In the genomic region with DNA sequence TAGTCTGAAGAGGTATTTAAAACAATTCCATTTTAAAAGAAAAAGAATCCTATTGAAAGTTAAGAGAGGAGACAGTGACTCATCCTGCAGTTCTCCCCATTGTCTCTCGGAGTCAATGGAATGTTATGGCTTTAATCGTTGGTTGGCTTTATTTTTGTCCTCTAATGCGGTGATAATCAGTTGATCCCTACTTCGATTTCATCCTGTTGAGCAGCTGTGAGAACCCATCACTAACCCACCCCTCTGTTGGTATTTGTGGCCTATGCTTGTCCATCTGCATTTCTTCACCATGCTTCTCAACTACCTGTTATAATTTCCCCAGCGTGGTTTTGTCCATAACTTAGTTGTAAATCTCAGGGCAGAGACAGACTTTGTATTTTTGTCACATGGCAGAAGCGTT, we compare ENCODE assay signal across 25 mouse cellular contexts. TPM values are rescaled to one million over a fixed set of nuclear protein-coding genes. Genes with fewer than 3 reads are reported as not detected.
DNase-seq lines count a peak whose midpoint lies in the region; ATAC-seq and TF ChIP-seq lines count a peak whose summit lies in the region.
"Had no signal": no experiment of that assay in that cellular context is flagged by ENCODE, and none has a peak within 500 bp of the region (broad histone marks: within the 10 kb centered on the region; RNA-seq: fewer than 3 reads in every experiment).

No protein-coding gene starts in this region.

- no peaks in the 10 kb centered on the region for H3K9me3 ChIP-seq in hindbrain, embryonic 10.5 days
- H3K9me3 ChIP-seq in hindbrain, embryonic 13.5 days = no peaks in the 10 kb centered on the region
- no peaks in the 10 kb centered on the region for H3K9me3 ChIP-seq in ES-Bruce4 (replicated peaks; ENCODE audit: control insufficient read depth, insufficient read depth, low read length, poor library complexity, severe bottlenecking)
- H3K9me3 ChIP-seq in limb, embryonic 10.5 days (replicated peaks) = no peaks in the 10 kb centered on the region
- H3K9me3 ChIP-seq: heart, embryonic 15.5 days; hindbrain, embryonic 15.5 days; midbrain, embryonic 15.5 days had no signal

- 0 out of 2 replicates have a peak, but pooled peaks cover 4% of the 10 kb centered on the region for H3K36me3 ChIP-seq in hindbrain, embryonic 10.5 days
- no peaks in the 10 kb centered on the region; the same call in 1 of the 2 replicates for H3K36me3 ChIP-seq in hindbrain, embryonic 13.5 days
- H3K36me3 ChIP-seq in ES-Bruce4 (ENCODE audit: control insufficient read depth, insufficient read depth, low read length, poor library complexity, severe bottlenecking) = no peaks in the 10 kb centered on the region
- H3K36me3 ChIP-seq in limb, embryonic 10.5 days = peaks cover 44% of the 10 kb centered on the region
- H3K36me3 ChIP-seq: heart, embryonic 15.5 days; hindbrain, embryonic 15.5 days; midbrain, embryonic 15.5 days had no signal

- peak overlapping the region; percentile 70; the same call in 1 of the 2 replicates for H3K27ac ChIP-seq in hindbrain, embryonic 10.5 days
- no peak overlapping the region for H3K27ac ChIP-seq in hindbrain, embryonic 13.5 days
- peak overlapping the region; percentile 96 for H3K27ac ChIP-seq in ES-Bruce4 (ENCODE audit: insufficient read depth, low read length)
- H3K27ac ChIP-seq in limb, embryonic 10.5 days = peak overlapping the region; percentile 84; the same call in 1 of the 2 replicates
- no peak overlapping the region for H3K27ac ChIP-seq in gastrocnemius, adult 2 months
- H3K27ac ChIP-seq: heart, embryonic 15.5 days; hindbrain, embryonic 15.5 days; layer of hippocampus, adult 2 months; midbrain, embryonic 15.5 days had no signal

- no peak overlapping the region for H3K4me3 ChIP-seq in hindbrain, embryonic 10.5 days
- H3K4me3 ChIP-seq in hindbrain, embryonic 13.5 days = no peak overlapping the region
- H3K4me3 ChIP-seq in ES-Bruce4 (ENCODE audit: low read depth, low read length) = no peak overlapping the region
- no peak overlapping the region for H3K4me3 ChIP-seq in limb, embryonic 10.5 days
- H3K4me3 ChIP-seq in gastrocnemius, adult 2 months = no peak overlapping the region
- H3K4me3 ChIP-seq: erythroblast, embryonic 14.5 days; heart, embryonic 15.5 days; hindbrain, embryonic 15.5 days; layer of hippocampus, adult 2 months; midbrain, embryonic 15.5 days had no signal

- TF ChIP-seq EP300 in ES-Bruce4 (IDR thresholded peaks at IDR 0.05; ENCODE audit: insufficient read depth, low read depth, low read length) = no peak

- peaks cover 55% of the 10 kb centered on the region for H3K4me1 ChIP-seq in hindbrain, embryonic 10.5 days (replicated peaks)
- H3K4me1 ChIP-seq in hindbrain, embryonic 13.5 days (replicated peaks) = peaks cover 9% of the 10 kb centered on the region
- H3K4me1 ChIP-seq in ES-Bruce4 (ENCODE audit: control insufficient read depth, insufficient read depth, low read length) = peaks cover 2% of the 10 kb centered on the region
- H3K4me1 ChIP-seq in limb, embryonic 10.5 days = peaks cover 59% of the 10 kb centered on the region
- H3K4me1 ChIP-seq: heart, embryonic 15.5 days had no signal

- WGBS in hindbrain, embryonic 10.5 days = 38% methylated on average over 6 of the region's 6 CpGs
- 27% methylated on average over 6 of the region's 6 CpGs for WGBS in hindbrain, embryonic 13.5 days
- WGBS in limb, embryonic 10.5 days = 71% methylated on average over 6 of the region's 6 CpGs

- TF ChIP-seq POLR2A in ES-Bruce4 (IDR thresholded peaks at IDR 0.05; ENCODE audit: insufficient read depth, low read length) = no peak

- no peak overlapping the region for H3K4me2 ChIP-seq in hindbrain, embryonic 13.5 days
- H3K4me2 ChIP-seq: heart, embryonic 15.5 days; hindbrain, embryonic 15.5 days; liver, embryonic 11.5 days; midbrain, embryonic 15.5 days had no signal

- no peak overlapping the region for H3K9ac ChIP-seq in hindbrain, embryonic 13.5 days
- no peak overlapping the region for H3K9ac ChIP-seq in ES-Bruce4 (ENCODE audit: low read depth, poor library complexity, severe bottlenecking)
- H3K9ac ChIP-seq: heart, embryonic 15.5 days; hindbrain, embryonic 15.5 days; midbrain, embryonic 15.5 days had no signal

- intact Hi-C loops in gastrocnemius, adult 2 months (cut with DNase I) = no loop called here

- H3K27me3 ChIP-seq in hindbrain, embryonic 10.5 days (ENCODE audit: insufficient read depth, poor library complexity, severe bottlenecking) = no peaks in the 10 kb centered on the region
- no peaks in the 10 kb centered on the region for H3K27me3 ChIP-seq in hindbrain, embryonic 13.5 days
- H3K27me3 ChIP-seq in ES-Bruce4 (ENCODE audit: control insufficient read depth, insufficient read depth, low read length, poor library complexity, severe bottlenecking) = no peaks in the 10 kb centered on the region
- H3K27me3 ChIP-seq in limb, embryonic 10.5 days (ENCODE audit: low read depth, poor library complexity, severe bottlenecking) = no peaks in the 10 kb centered on the region
- H3K27me3 ChIP-seq: heart, embryonic 15.5 days; hindbrain, embryonic 15.5 days; midbrain, embryonic 15.5 days had no signal

- no peak for DNase-seq in hindbrain, embryonic 10.5 days (ENCODE audit: low spot score)
- DNase-seq in Muller cell, postnatal 12 days (ENCODE audit: inconsistent ontology term) = peak; percentile 76
- DNase-seq in limb, embryonic 10.5 days (ENCODE audit: low spot score) = no peak
- DNase-seq in gastrocnemius, adult 2 months = no peak
- DNase-seq in adipocyte (ENCODE audit: low spot score) = no peak
- DNase-seq: adrenal gland, adult 8-10 months; cerebellum, adult 11-12 months; cerebellum, postnatal 25 days; embryo, embryonic 11 days; heart, postnatal 36 days; kidney, adult 9 months; kidney, postnatal 25 days; lung, adult 18-20 months; lung, postnatal 10 days; right cerebral cortex, postnatal 25 days had no signal

- TF ChIP-seq CTCF in ES-Bruce4 (IDR thresholded peaks at IDR 0.05; ENCODE audit: low read depth, low read length) = no peak
- TF ChIP-seq CTCF in gastrocnemius, adult 2 months (IDR thresholded peaks at IDR 0.05) = no peak

- no peak for ATAC-seq in hindbrain, embryonic 13.5 days (ENCODE audit: low FRiP score)

RNA-seq across cellular contexts. Expression of a gene that starts 5.7 kb away (rescaled TPM):
- polyA plus RNA-seq in hindbrain, embryonic 10.5 days (2016; fragmentation: Nextera tagmentation; extraction: Ambion mirVana) = 31.6 and 55.2 TPM in 2 replicates
- 9.3 and 12.4 TPM in 2 replicates for polyA plus RNA-seq in hindbrain, embryonic 13.5 days (2015; fragmentation: Nextera tagmentation; extraction: Ambion mirVana)
- polyA plus RNA-seq in ES-Bruce4 (2011; ENCODE audit: insufficient read depth, insufficient read length, low read depth, missing spikeins) = 0.78 and 0.81 TPM in 2 replicates
- polyA plus RNA-seq in limb, embryonic 10.5 days (2016; fragmentation: Nextera tagmentation; extraction: Ambion mirVana) = 216 and 262 TPM in 2 replicates
- 1 to 10 TPM in 1 of 2 experiments, under 1 TPM in 1; 0.82 to 2.0 TPM for total RNA-seq in gastrocnemius, adult 2 months (2021)
- total RNA-seq: megakaryocyte progenitor cell, adult 5-6 weeks; neutrophil, adult 5-6 weeks had no signal
- polyA plus RNA-seq: erythroblast, embryonic 14.5 days had no signal

RNA-seq across cellular contexts. Expression of a gene that starts 34.0 kb away (rescaled TPM):
- 25.9 and 26.4 TPM in 2 replicates for polyA plus RNA-seq in hindbrain, embryonic 10.5 days (2016; fragmentation: Nextera tagmentation; extraction: Ambion mirVana)
- polyA plus RNA-seq in hindbrain, embryonic 13.5 days (2015; fragmentation: Nextera tagmentation; extraction: Ambion mirVana) = 24.5 and 26.8 TPM in 2 replicates
- polyA plus RNA-seq in ES-Bruce4 (2011; ENCODE audit: insufficient read depth, insufficient read length, low read depth, missing spikeins) = 52.6 and 58.5 TPM in 2 replicates
- 36.6 and 38.8 TPM in 2 replicates for polyA plus RNA-seq in limb, embryonic 10.5 days (2016; fragmentation: Nextera tagmentation; extraction: Ambion mirVana)
- 10 to 100 TPM; 12.1 to 14.6 TPM for total RNA-seq in gastrocnemius, adult 2 months (2021)

Comparison
In these comparisons a context has a peak if more than half of its experiments do, and no peak if none do; other contexts are left out.
1. H3K27ac ChIP-seq: peak in hindbrain, embryonic 10.5 days (single experiment), ES-Bruce4 (single experiment) and limb, embryonic 10.5 days (single experiment); none in hindbrain, embryonic 13.5 days (single experiment) and gastrocnemius, adult 2 months (single experiment).